Mouse (Mus musculus) neural tube, embryonic 11.5 days (tissue): Measurements from ENCODE around the gene Rbm34. TPM values are rescaled to one million over a fixed set of nuclear protein-coding genes. Genes with fewer than 3 reads are reported as not detected.

Source experiments
- ATAC-seq: fragments of 200-750 bp; cut with Nextera tagmentation; 2 replicates; pipeline ENCODE4 v1.8.0; 2017; ENCODE audit warnings: moderate number of reproducible peaks, mild to moderate bottlenecking, moderate TSS enrichment, moderate library complexity; ENCODE audit not compliant: insufficient read depth, low FRiP score, low TSS enrichment
- DNase-seq: peaks from one replicate; pipeline ENCODE4 v3.0.0-alpha.2; 2015; ENCODE audit warnings: low spot score
- H3K27ac ChIP-seq: fragments of 300-500 bp; sonication (generic); 2 replicates; pipeline ENCODE4 v1.5.1; 2014; ENCODE audit warnings: low read depth, mild to moderate bottlenecking, low read length
- H3K27me3 ChIP-seq: fragments of 300-500 bp; sonication (generic); 2 replicates; pipeline ENCODE4 v1.6.1; 2014; ENCODE audit warnings: mild to moderate bottlenecking, low read length, mixed read lengths; ENCODE audit not compliant: control insufficient read depth, insufficient read depth
- H3K36me3 ChIP-seq: fragments of 300-500 bp; sonication (generic); 2 replicates; pipeline ENCODE4 v1.6.1; 2014; ENCODE audit warnings: mild to moderate bottlenecking, low read length, moderate library complexity, mixed read lengths; ENCODE audit not compliant: control insufficient read depth, insufficient read depth
- H3K4me1 ChIP-seq: fragments of 300-500 bp; sonication (generic); 2 replicates; pipeline ENCODE4 v1.6.1; 2014; ENCODE audit warnings: low read length, mixed read lengths; ENCODE audit not compliant: control insufficient read depth, insufficient read depth
- H3K4me2 ChIP-seq: fragments of 300-500 bp; sonication (generic); 2 replicates; pipeline ENCODE4 v1.6.1; 2014; ENCODE audit warnings: low read depth, mild to moderate bottlenecking, moderate library complexity
- H3K4me3 ChIP-seq: fragments of 300-500 bp; sonication (generic); 2 replicates; pipeline ENCODE4 v1.5.1; 2014; ENCODE audit warnings: low read depth, low read length
- H3K9ac ChIP-seq: fragments of 300-500 bp; sonication (generic); 2 replicates; pipeline ENCODE4 v1.6.1; 2014; ENCODE audit warnings: mild to moderate bottlenecking, low read length
- H3K9me3 ChIP-seq: fragments of 300-500 bp; sonication (generic); 2 replicates; pipeline ENCODE4 v1.6.1; 2016; ENCODE audit warnings: low read length; ENCODE audit not compliant: control insufficient read depth
- WGBS: fragments of 180-500 bp; shearing (Covaris S2); extraction: QIAGEN DNeasy Blood & Tissue Kit; methylation state at CpG from one replicate; pipeline ENCODE4 v1.1.7; 2014; 5-methylcytosine and 5-hydroxymethylcytosine counted together
- polyA plus RNA-seq: library from polyadenylated mRNA; unstranded; fragments of >200 nt; fragmentation: Nextera tagmentation; extraction: Ambion mirVana; gene quantifications from 2 replicates; pipeline ENCODE4 v1.2.1, GENCODE M21; 2014

Gene Rbm34
- polyA plus RNA-seq, 1 experiment from 2014 or later = 27.3 TPM

DNA sequence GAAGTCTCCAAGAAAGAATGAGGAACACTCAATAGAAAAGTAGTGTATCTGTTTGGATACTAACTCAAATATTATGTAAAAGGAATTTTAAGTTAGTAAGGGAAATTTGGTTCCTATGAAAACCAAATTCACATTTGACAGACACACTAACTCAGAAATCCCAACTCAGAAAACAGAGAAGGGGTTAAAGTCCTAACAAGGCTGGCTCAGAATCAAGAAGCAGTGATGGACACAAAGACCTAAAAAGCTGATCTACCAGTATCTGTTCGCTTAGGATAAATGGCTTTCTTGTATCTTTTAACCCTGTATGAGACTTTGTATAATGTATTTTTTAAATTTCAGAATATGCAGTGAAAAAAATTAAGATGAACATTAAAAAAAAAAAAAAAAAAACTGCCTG, 1.3 kb downstream of the Rbm34 start:
- Histone ChIP-seq H3K4me3 (no peak overlapping the region), H3K27ac (no peak overlapping the region), H3K9ac (no peak overlapping the region), H3K4me1 (no peaks in the 10 kb centered on the region), H3K27me3 (no peaks in the 10 kb centered on the region), H3K36me3 (no peaks in the 10 kb centered on the region; the same call in 1 of the 2 replicates), H3K4me2 (no peak overlapping the region), H3K9me3 (no peaks in the 10 kb centered on the region)
- WGBS = 92% methylated on average over 1 of the region's 1 CpGs
- no peak for ATAC-seq
- no peak for DNase-seq

DNA sequence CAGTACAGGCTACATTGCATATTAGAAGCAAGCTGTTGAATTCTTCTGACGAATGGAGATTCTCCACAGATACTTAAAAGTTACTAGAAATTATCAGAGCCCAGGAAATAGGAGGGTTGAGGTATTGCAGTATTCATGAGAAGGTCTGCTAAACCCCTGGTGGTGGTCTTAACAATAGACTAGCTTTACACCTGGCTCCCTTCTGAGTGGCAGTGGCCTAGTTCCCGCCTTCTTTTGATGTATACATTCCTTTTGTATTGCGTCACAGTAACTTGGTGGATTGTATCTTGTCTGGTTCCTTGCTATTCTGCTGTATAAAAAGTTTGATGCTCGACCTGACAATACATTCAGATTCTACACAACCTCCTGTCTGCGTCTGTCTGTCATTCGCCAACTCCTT, 2.8 kb downstream of the Rbm34 start:
- ATAC-seq = no peak
- H3K9me3 ChIP-seq = no peaks in the 10 kb centered on the region
- no peak overlapping the region for H3K27ac ChIP-seq
- H3K27me3 ChIP-seq = no peaks in the 10 kb centered on the region
- H3K4me3 ChIP-seq = no peak overlapping the region
- H3K4me2 ChIP-seq = no peak overlapping the region
- WGBS = 92% methylated on average over 6 of the region's 6 CpGs
- no peak overlapping the region for H3K9ac ChIP-seq
- H3K4me1 ChIP-seq = no peaks in the 10 kb centered on the region
- no peaks in the 10 kb centered on the region; the same call in 1 of the 2 replicates for H3K36me3 ChIP-seq
- no peak for DNase-seq

DNA sequence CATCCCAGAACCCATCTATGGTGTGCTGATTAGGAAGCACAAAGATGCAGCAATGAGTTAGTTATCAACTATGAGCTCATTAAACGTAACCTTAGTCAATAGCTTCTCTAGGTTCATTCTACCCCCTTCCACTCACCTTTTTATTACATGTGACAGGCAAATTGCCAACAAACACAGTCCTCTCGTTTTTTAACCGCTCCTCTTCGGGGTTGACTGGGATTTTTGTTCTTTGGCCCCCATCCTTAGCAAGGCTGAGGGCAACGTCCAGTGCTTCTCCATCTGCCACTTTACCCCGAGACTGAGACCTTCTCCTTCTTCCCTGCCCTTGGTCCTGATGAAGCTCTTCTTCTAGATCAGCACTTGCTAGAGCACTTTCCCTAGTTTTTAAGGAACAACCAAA, 5.6 kb downstream of the Rbm34 start:
- DNase-seq = no peak
- Histone ChIP-seq H3K9ac (no peak overlapping the region), H3K4me1 (no peaks in the 10 kb centered on the region), H3K4me3 (no peak overlapping the region), H3K4me2 (no peak overlapping the region), H3K36me3 (peaks cover 3% of the 10 kb centered on the region; the same call in 1 of the 2 replicates), H3K27me3 (no peaks in the 10 kb centered on the region), H3K9me3 (no peaks in the 10 kb centered on the region), H3K27ac (no peak overlapping the region)
- ATAC-seq = no peak
- 87% methylated on average over 6 of the region's 6 CpGs for WGBS

DNA sequence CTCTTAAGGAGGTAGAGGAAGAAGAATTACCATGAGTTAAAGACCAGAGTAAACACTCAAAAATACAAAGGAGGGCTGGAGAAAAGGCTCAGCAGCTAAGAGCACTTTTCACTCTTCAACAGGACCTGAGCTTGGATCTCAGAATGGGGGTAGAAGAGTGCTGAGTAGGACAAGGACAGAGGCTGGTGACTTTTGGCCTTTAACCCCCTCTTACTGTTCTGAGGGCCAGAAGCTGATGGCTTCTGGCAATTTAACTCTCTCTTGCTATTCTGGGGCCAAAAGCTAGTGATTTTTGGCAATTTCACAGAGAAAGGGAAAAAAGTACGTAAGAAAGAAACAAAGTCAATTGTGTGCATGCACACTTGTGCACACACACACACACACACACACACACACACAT, 8.0 kb downstream of the Rbm34 start:
- Histone ChIP-seq H3K4me2 (no peak overlapping the region), H3K9ac (no peak overlapping the region), H3K27me3 (no peaks in the 10 kb centered on the region), H3K36me3 (peaks cover 3% of the 10 kb centered on the region; the same call in 1 of the 2 replicates), H3K9me3 (no peaks in the 10 kb centered on the region), H3K4me3 (no peak overlapping the region), H3K27ac (no peak overlapping the region), H3K4me1 (no peaks in the 10 kb centered on the region)
- DNase-seq = no peak
- 96% methylated on average over 1 of the region's 1 CpGs for WGBS
- no peak for ATAC-seq

DNA sequence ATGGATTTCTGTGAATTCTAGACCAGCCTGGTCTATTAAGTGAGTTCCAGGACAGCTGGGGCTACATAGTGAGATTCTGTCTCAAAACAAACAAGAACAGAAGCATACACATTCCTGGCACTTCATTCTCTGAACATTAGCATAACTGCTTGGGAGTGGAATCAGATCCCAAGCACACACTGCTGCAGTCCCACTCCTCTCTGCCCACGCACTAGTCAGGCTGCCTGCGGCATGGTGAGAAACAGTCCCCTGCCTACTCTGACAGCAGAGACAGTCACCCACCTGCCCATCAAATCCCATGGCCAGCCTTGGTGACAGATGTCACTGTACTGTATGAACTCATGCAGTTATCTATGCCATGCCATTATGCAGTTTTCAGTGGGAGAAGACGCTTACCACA, 9.4 kb downstream of the Rbm34 start:
- 91% methylated on average over 3 of the region's 3 CpGs for WGBS
- Histone ChIP-seq H3K9me3 (no peaks in the 10 kb centered on the region), H3K27me3 (no peaks in the 10 kb centered on the region), H3K9ac (no peak overlapping the region), H3K4me3 (no peak overlapping the region), H3K36me3 (peaks cover 7% of the 10 kb centered on the region), H3K4me2 (no peak overlapping the region), H3K4me1 (no peaks in the 10 kb centered on the region), H3K27ac (no peak overlapping the region)
- ATAC-seq (no peak), DNase-seq (no peak)

DNA sequence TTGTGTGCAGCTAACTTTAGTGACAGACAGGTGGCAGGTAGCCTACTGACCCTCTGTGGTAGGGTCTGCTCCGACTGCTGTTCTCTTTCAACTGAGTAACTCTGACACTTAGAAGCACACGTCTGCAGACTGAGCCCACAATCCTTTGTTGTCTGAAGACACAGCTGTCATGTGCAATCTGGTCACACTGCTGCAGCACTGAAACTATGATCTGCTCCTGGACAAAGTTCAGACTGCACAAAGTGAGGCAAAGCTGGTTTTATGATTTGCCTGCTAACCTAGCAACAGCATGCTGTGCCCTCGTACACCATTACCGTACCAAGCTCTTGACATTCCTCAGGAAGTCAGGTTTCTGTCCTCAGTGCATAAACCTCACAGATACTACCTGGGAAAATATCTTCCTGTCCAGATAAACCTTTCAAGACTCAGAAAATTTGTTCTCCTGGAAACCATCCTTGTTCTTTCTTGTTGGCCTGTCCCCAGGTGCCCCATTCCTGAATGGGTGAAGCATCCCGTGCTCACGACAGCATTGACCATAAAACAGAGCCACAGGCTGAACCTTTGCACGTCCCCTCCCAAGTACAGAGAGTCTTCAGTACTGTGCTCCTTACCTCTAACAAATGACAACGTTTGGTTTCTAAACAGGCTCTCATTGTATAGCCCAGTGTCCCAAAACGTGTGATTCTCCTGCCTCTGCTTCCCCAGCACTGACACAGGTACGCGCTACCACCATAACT, 18.8 kb downstream of the Rbm34 start:
- no peaks in the 10 kb centered on the region for H3K4me1 ChIP-seq
- H3K9me3 ChIP-seq = no peaks in the 10 kb centered on the region
- H3K4me3 ChIP-seq = no peak overlapping the region
- no peak for ATAC-seq
- H3K36me3 ChIP-seq = peaks cover 5% of the 10 kb centered on the region; the same call in 1 of the 2 replicates
- no peak overlapping the region for H3K4me2 ChIP-seq
- no peak for DNase-seq
- H3K27me3 ChIP-seq = no peaks in the 10 kb centered on the region
- H3K27ac ChIP-seq = no peak overlapping the region
- WGBS = 90% methylated on average over 11 of the region's 11 CpGs
- no peak overlapping the region for H3K9ac ChIP-seq

DNA sequence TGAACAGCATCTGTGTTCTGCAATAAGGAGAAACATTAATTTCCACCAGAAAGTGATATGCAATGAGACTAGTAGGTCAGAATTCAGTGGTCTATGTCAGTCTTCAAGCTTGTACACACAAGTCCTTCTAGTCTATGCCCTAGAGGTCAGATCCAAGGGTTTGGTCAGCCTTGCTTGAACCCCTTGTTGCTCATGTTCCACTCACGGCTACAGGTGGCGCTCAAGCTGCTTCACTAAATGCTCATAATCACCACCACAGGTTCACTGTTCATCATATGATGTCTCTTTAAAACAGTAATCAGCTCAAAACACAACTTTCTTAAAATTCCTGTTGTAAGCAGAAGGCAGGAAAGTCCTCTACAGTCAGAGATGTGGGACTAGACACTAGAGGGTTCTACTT, 21.3 kb downstream of the Rbm34 start:
- Histone ChIP-seq H3K4me2 (no peak overlapping the region), H3K9ac (no peak overlapping the region), H3K4me1 (no peaks in the 10 kb centered on the region; the same call in 1 of the 2 replicates), H3K9me3 (no peaks in the 10 kb centered on the region), H3K4me3 (no peak overlapping the region), H3K27ac (no peak overlapping the region), H3K36me3 (peaks cover 3% of the 10 kb centered on the region; the same call in 1 of the 2 replicates), H3K27me3 (no peaks in the 10 kb centered on the region)
- 90% methylated on average over 2 of the region's 2 CpGs for WGBS
- DNase-seq = no peak
- no peak for ATAC-seq

DNA sequence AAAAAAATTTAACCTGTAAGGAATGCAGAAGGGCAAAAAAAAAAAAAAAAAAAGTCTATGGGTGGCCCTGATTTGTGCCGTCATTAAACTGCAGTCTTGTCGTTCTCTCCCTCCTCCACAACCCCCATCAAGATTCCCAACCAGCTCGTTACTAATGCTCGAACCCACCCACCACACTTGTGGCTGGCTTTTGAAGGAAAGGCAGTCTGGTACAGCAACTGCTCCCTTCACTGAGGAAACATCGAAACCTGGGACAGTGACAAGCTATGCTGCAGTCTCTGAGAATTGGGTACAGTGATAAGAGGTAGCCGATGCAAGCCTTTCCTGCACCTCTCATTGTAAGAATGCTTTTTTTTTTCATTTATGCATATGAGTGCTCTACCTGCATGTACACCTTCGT, 24.4 kb downstream of the Rbm34 start:
- Histone ChIP-seq H3K4me1 (peaks cover 3% of the 10 kb centered on the region; the same call in 1 of the 2 replicates), H3K27me3 (no peaks in the 10 kb centered on the region), H3K9me3 (no peaks in the 10 kb centered on the region), H3K9ac (no peak overlapping the region), H3K27ac (no peak overlapping the region), H3K36me3 (no peaks in the 10 kb centered on the region), H3K4me3 (no peak overlapping the region), H3K4me2 (no peak overlapping the region)
- no peak for DNase-seq
- ATAC-seq = no peak
- WGBS = 82% methylated on average over 7 of the region's 7 CpGs

DNA sequence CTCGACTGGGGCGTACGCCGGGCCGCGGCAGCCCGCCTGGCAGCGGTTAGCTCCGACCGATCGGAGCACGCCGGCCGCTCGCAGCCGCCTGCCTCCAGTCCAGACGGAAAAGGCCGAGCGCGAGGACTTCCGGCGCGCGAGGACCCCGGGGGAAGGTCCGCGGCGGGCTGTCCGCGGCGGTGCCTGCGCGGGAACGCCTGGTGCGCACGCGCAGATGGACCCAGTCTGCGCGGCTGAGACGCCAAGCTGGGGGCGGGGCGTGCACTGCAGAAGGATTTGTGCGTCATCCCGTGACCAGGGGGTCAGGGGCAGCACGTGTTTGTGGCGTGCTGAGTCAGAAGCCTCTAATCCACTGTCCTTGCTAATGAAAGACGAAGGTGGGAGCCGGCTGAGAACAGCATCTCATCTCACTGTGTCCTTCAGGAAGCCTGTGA, 25.1 kb downstream of the Rbm34 start, which contains the start of gene Tomm20:
Tomm20 (minus strand) TSS at position 115 of the 434 bp plus-strand sequence.
- H3K4me1 ChIP-seq = peaks cover 3% of the 10 kb centered on the region; the same call in 1 of the 2 replicates
- peak; percentile 99 for DNase-seq

More for the DNA sequence above, 25.1 kb downstream of the Rbm34 start, which contains the start of gene Tomm20:
- WGBS = under 1% methylated on average over 48 of the region's 48 CpGs
- peak; percentile 91 for ATAC-seq
- Histone ChIP-seq H3K9me3 (no peaks in the 10 kb centered on the region), H3K36me3 (no peaks in the 10 kb centered on the region), H3K27ac (peak within 1 kb of the TSS; percentile 75), H3K27me3 (no peaks in the 10 kb centered on the region), H3K4me3 (peak within 1 kb of the TSS; percentile 79), H3K9ac (peak within 1 kb of the TSS; percentile 88), H3K4me2 (peak within 1 kb of the TSS; percentile 88)
